Mouse (Mus musculus) forebrain, postnatal 0 days (tissue): ENCODE data around the gene Crocc2. TPM values are rescaled to one million over a fixed set of nuclear protein-coding genes. Genes with fewer than 3 reads are reported as not detected.

ENCODE experiments used
- ATAC-seq: fragments of 200-750 bp; cut with Nextera tagmentation; 2 replicates; pipeline ENCODE4 v1.8.0; 2017; ENCODE audit warnings: mild to moderate bottlenecking, moderate library complexity
- DNase-seq: peaks from one replicate; pipeline ENCODE4 v3.0.0-alpha.2; 2015
- H3K27ac ChIP-seq: fragments of 300-500 bp; sonication (generic); 2 replicates; pipeline ENCODE4 v1.5.1; 2014; ENCODE audit warnings: low read depth, mild to moderate bottlenecking, antibody characterized with exemption, low read length, moderate library complexity, mixed read lengths
- H3K27me3 ChIP-seq: fragments of 300-500 bp; sonication (generic); 2 replicates; pipeline ENCODE4 v1.6.1; 2014; ENCODE audit warnings: mild to moderate bottlenecking, low read length, mixed read lengths; ENCODE audit not compliant: insufficient read depth
- H3K36me3 ChIP-seq: fragments of 300-500 bp; sonication (generic); 2 replicates; pipeline ENCODE4 v1.6.1; 2014; ENCODE audit warnings: mild to moderate bottlenecking, moderate library complexity; ENCODE audit not compliant: insufficient read depth
- H3K4me1 ChIP-seq: fragments of 300-500 bp; sonication (generic); 2 replicates; pipeline ENCODE4 v1.6.1; 2014; ENCODE audit warnings: antibody characterized with exemption; ENCODE audit not compliant: insufficient read depth
- H3K4me2 ChIP-seq: fragments of 300-500 bp; sonication (generic); 2 replicates; pipeline ENCODE4 v1.6.1; 2014; ENCODE audit warnings: low read depth, mild to moderate bottlenecking, moderate library complexity
- H3K4me3 ChIP-seq: fragments of 300-500 bp; sonication (generic); 2 replicates; pipeline ENCODE4 v1.5.1; 2014; ENCODE audit warnings: low read depth, low read length, mixed read lengths
- H3K9ac ChIP-seq: fragments of 300-500 bp; sonication (generic); 2 replicates; pipeline ENCODE4 v1.6.1; 2014; ENCODE audit warnings: mild to moderate bottlenecking
- H3K9me3 ChIP-seq: fragments of 300-500 bp; sonication (generic); 2 replicates; pipeline ENCODE4 v1.6.1; 2016; ENCODE audit warnings: low read length
- CTCF ChIP-seq: sonication (generic); IDR thresholded peaks from 2 replicates; pipeline ENCODE4 v1.5.1; 2016; ENCODE audit warnings: antibody characterized with exemption, control low read depth, low read depth
- WGBS: fragments of 180-500 bp; shearing (Covaris S2); extraction: QIAGEN DNeasy Blood & Tissue Kit; methylation state at CpG from one replicate; pipeline ENCODE4 v1.1.7; 2014; 5-methylcytosine and 5-hydroxymethylcytosine counted together
- polyA plus RNA-seq: library from polyadenylated mRNA; unstranded; fragments of >200 nt; fragmentation: Nextera tagmentation; extraction: Ambion mirVana; gene quantifications from 2 replicates; pipeline ENCODE4 v1.2.1, GENCODE M21; 2015
- total RNA-seq: library from RNA; depleted of rRNA; stranded (reverse); fragments of >200 nt; gene quantifications from 2 replicates; pipeline ENCODE4 v1.2.3, GENCODE M21; 2014

Gene Crocc2
- total and polyA plus RNA-seq, 2 experiments from 2014 or later = 0.92 to 2.7 TPM

- Histone ChIP-seq H3K9me3 (no peaks in the 10 kb centered on the region), H3K27ac (no peak overlapping the region), H3K4me3 (no peak overlapping the region), H3K27me3 (no peaks in the 10 kb centered on the region), H3K4me1 (no peaks in the 10 kb centered on the region), H3K36me3 (no peaks in the 10 kb centered on the region), H3K4me2 (no peak overlapping the region), H3K9ac (no peak overlapping the region)
- DNase-seq = no peak
- no peak for ATAC-seq
- no peak for TF ChIP-seq CTCF
- WGBS = 63% methylated on average over 10 of the region's 10 CpGs
Observed at GRCm38 (mm10) chr1:93130242-93130983, 38.1 kb upstream of the Crocc2 start.

- H3K9me3 ChIP-seq = no peaks in the 10 kb centered on the region
- no peak overlapping the region for H3K4me3 ChIP-seq
- WGBS = 67% methylated on average over 8 of the region's 8 CpGs
- H3K36me3 ChIP-seq = no peaks in the 10 kb centered on the region
- no peak overlapping the region for H3K9ac ChIP-seq
- ATAC-seq (no peak), DNase-seq (no peak)
- H3K4me1 ChIP-seq = no peaks in the 10 kb centered on the region
- no peak overlapping the region for H3K27ac ChIP-seq
- no peaks in the 10 kb centered on the region for H3K27me3 ChIP-seq
- H3K4me2 ChIP-seq = no peak overlapping the region
- TF ChIP-seq CTCF = no peak
Observed at GRCm38 (mm10) chr1:93132676-93133075, 35.8 kb upstream of the Crocc2 start.

- TF ChIP-seq CTCF = no peak
- Histone ChIP-seq H3K27me3 (no peaks in the 10 kb centered on the region), H3K4me1 (no peaks in the 10 kb centered on the region), H3K4me2 (no peak within 1 kb of the TSS), H3K9ac (no peak within 1 kb of the TSS), H3K9me3 (no peaks in the 10 kb centered on the region), H3K36me3 (no peaks in the 10 kb centered on the region), H3K4me3 (no peak within 1 kb of the TSS), H3K27ac (no peak within 1 kb of the TSS)
- ATAC-seq (no peak), DNase-seq (no peak)
- 92% methylated on average over 12 of the region's 12 CpGs for whole genome bisulfite sequencing
Observed at GRCm38 (mm10) chr1:93135036-93135526, 33.4 kb upstream of the Crocc2 start, which contains the start of gene Agxt. TSS of gene Agxt (plus strand) at chr1:93135240.

DNA sequence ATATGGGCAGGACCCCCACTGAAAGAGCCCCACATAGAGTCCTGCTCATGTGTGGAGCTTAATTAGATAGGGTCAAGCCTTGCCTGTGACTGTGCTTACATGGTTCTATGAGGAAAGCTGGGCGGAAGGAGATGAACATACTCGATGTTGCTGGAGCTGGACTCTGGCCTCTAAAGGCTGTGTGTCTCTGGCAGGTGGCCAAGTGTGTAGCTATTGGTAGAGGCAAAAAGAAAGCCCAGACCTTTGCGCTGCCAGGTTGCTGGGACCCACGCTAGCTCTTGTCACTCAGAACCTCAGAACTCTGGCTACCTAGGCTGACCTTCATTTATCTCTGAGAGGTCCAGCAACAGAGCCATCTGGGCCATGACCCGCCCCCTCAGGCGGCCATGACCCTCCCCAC is 30.0 kb upstream of the Crocc2 start:
- H3K27me3 ChIP-seq = no peaks in the 10 kb centered on the region
- no peaks in the 10 kb centered on the region for H3K36me3 ChIP-seq
- no peak overlapping the region for H3K4me2 ChIP-seq
- H3K9ac ChIP-seq = no peak overlapping the region
- no peaks in the 10 kb centered on the region for H3K9me3 ChIP-seq
- TF ChIP-seq CTCF = no peak
- H3K4me3 ChIP-seq = no peak overlapping the region
- H3K27ac ChIP-seq = no peak overlapping the region
- no peak for ATAC-seq
- 72% methylated on average over 6 of the region's 6 CpGs for WGBS
- no peak for DNase-seq
- no peaks in the 10 kb centered on the region for H3K4me1 ChIP-seq

DNA sequence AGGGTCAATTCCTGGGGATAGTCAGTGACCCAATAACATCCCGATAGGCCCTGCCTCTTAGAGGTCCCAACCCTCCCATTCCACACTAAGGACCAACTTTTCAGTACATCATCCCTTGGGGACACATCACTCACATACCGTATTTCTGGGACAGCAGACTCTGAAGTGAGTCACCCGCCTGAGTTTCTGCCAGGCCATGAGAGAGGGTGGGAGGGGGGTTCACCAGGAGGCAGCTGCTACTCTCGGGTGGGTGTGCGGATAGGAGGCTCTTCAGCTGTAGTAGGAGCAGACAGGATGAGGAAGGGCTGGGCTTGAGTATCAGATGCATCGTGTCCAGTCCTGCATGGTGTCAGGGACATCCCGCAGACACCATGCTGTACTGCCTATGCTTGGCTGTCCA is 28.8 kb upstream of the Crocc2 start:
- 80% methylated on average over 7 of the region's 7 CpGs for WGBS
- ATAC-seq (no peak), DNase-seq (no peak)
- Histone ChIP-seq H3K9me3 (no peaks in the 10 kb centered on the region), H3K9ac (no peak overlapping the region), H3K27me3 (no peaks in the 10 kb centered on the region), H3K4me1 (no peaks in the 10 kb centered on the region), H3K36me3 (no peaks in the 10 kb centered on the region), H3K4me3 (no peak overlapping the region), H3K4me2 (no peak overlapping the region), H3K27ac (no peak overlapping the region)
- TF ChIP-seq CTCF = no peak

DNA sequence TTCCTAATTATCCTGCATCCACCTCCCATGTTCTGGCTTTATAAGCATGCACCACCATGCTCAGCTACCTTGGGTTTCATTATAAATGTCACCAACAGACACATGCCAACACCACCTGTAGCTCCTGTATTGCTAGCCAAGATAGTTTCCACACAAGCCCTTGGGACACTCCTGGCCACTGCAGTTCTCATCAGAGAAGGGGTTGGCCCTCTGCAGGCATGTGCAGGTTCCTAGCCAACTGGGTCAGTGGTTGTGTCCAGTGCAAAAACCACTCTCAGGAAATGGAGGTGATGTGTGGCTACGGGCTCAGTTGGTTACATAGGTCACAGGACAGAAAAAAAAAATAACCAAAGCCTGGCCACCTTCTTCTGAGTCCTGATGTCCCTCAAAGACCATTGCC is 25.7 kb upstream of the Crocc2 start:
- Histone ChIP-seq H3K9me3 (no peaks in the 10 kb centered on the region), H3K4me3 (no peak overlapping the region), H3K4me2 (no peak overlapping the region), H3K4me1 (no peaks in the 10 kb centered on the region), H3K9ac (no peak overlapping the region), H3K36me3 (no peaks in the 10 kb centered on the region), H3K27me3 (no peaks in the 10 kb centered on the region; the same call in 1 of the 2 replicates), H3K27ac (no peak overlapping the region)
- 96% methylated on average over 1 of the region's 1 CpGs for WGBS
- no peak for DNase-seq
- ATAC-seq = no peak
- no peak for TF ChIP-seq CTCF

DNA sequence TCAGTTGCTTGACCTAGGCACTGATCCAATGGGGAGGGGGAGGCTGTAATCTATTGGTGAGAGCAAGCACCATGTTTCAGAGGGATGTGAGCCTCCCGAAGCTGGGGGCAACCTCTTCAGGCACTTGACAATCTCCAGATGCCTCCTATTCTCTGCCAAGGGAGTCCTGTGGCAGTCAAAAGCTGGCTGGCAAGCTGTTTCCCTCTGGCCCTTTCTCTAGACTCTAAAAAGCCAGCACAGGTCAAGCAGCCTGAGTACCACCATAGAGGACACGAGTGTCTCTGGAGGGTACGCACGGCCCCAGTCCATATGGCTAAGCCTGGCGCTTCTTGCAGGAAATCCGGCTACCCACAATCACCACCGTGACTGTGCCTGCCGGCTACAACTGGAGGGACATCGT is 24.3 kb upstream of the Crocc2 start:
- 80% methylated on average over 9 of the region's 9 CpGs for WGBS
- Histone ChIP-seq H3K4me3 (no peak overlapping the region), H3K27me3 (no peaks in the 10 kb centered on the region; the same call in 1 of the 2 replicates), H3K4me2 (no peak overlapping the region), H3K27ac (no peak overlapping the region), H3K4me1 (no peaks in the 10 kb centered on the region), H3K9ac (no peak overlapping the region), H3K9me3 (no peaks in the 10 kb centered on the region), H3K36me3 (no peaks in the 10 kb centered on the region)
- no peak for DNase-seq
- no peak for TF ChIP-seq CTCF
- ATAC-seq = no peak
